Mouse (Mus musculus) intestine, embryonic 15.5 days (tissue): ENCODE measurements around the gene Tmem186. TPM values are rescaled to one million over a fixed set of nuclear protein-coding genes. Genes with fewer than 3 reads are reported as not detected.
A peak's percentile ranks its signal among the peaks of the same experiment; 100 is the strongest.

Experiments used
- ATAC-seq: fragments of 200-750 bp; cut with Nextera tagmentation; 2 replicates; pipeline ENCODE4 v1.8.0; 2017; ENCODE audit warnings: moderate TSS enrichment, moderate library complexity
- H3K27ac ChIP-seq: fragments of 300-500 bp; sonication (generic); 2 replicates; pipeline ENCODE4 v1.5.1; 2015; ENCODE audit warnings: mild to moderate bottlenecking, inconsistent platforms
- H3K27me3 ChIP-seq: fragments of 300-500 bp; sonication (generic); replicated peaks from 2 replicates; pipeline ENCODE4 v1.6.1; 2015; ENCODE audit warnings: inconsistent platforms
- H3K36me3 ChIP-seq: fragments of 300-500 bp; sonication (generic); 2 replicates; pipeline ENCODE4 v1.6.1; 2015; ENCODE audit warnings: inconsistent platforms
- H3K4me1 ChIP-seq: fragments of 300-500 bp; sonication (generic); replicated peaks from 2 replicates; pipeline ENCODE4 v1.6.1; 2015; ENCODE audit warnings: inconsistent platforms
- H3K4me2 ChIP-seq: fragments of 300-500 bp; sonication (generic); replicated peaks from 2 replicates; pipeline ENCODE4 v1.6.1; 2015; ENCODE audit warnings: mild to moderate bottlenecking, inconsistent platforms
- H3K4me3 ChIP-seq: fragments of 300-500 bp; sonication (generic); replicated peaks from 2 replicates; pipeline ENCODE4 v1.5.1; 2015; ENCODE audit warnings: inconsistent platforms
- H3K9ac ChIP-seq: fragments of 300-500 bp; sonication (generic); 2 replicates; pipeline ENCODE4 v1.6.1; 2015; ENCODE audit warnings: inconsistent platforms
- H3K9me3 ChIP-seq: fragments of 300-500 bp; sonication (generic); 2 replicates; pipeline ENCODE4 v1.6.1; 2016; ENCODE audit warnings: inconsistent platforms
- WGBS: fragments of 180-500 bp; shearing (Covaris S2); methylation state at CpG from one replicate; pipeline ENCODE4 v1.1.7; 2015; 5-methylcytosine and 5-hydroxymethylcytosine counted together
- polyA plus RNA-seq: library from polyadenylated mRNA; unstranded; fragments of >200 nt; fragmentation: Nextera tagmentation; extraction: Ambion mirVana; gene quantifications from 2 replicates; pipeline ENCODE4 v1.2.1, GENCODE M21; 2015

The Tmem186 gene
- polyA plus RNA-seq: 22.0 and 22.2 TPM in 2 replicates

DNA sequence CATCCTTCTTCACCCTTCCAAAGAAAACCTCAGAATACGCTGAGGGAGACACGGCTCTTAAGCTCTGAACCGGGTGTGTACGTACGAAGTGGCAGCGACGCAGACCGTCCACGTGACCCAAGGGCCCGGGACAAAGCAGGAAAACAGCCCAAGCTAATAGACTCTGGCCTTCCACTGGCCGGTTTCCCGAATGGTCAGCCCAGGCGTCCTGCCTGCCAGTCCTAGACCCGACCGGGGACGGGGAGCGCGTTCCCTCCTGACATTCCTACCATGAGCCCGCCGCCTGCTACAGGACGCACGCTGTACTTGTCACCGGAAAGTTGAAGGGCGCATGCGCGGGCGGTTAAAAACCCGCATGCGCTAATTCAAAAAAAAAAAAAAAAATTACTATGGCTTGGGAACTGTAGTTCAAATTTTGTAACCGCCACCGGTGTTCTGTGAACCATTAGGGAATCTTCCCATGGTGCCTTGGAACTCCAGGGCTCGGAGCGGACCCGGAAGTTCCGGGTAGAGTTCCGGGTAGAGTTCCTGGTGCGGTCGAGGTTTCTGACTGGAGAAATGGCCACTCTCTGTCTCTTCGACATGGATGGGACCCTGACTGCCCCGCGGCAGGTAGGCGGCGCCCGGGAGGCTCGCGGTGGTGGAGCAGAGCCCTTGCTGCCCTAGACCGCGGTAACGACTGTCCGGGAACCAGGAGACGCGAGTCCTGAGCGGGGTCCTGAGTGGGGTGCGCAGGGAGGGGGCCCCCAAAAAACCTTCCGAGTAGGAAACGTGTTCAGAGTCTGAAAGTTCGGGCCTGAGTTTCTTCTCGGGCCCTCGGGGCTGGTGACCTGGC, at the start of gene Tmem186, which contains the start of gene Pmm2:
Tmem186 (minus strand) TSS at position 496 of the 835 bp plus-strand sequence.
Pmm2 (plus strand) TSS at position 458 of the 835 bp plus-strand sequence.
- Histone ChIP-seq H3K4me1 (peaks cover 23% of the 10 kb centered on the region), H3K36me3 (peaks cover 10% of the 10 kb centered on the region; the same call in 1 of the 2 replicates), H3K9me3 (no peaks in the 10 kb centered on the region), H3K4me3 (peak within 1 kb of the TSS; percentile 78), H3K9ac (peak within 1 kb of the TSS; percentile 89), H3K27ac (peak within 1 kb of the TSS; percentile 92), H3K27me3 (no peaks in the 10 kb centered on the region), H3K4me2 (peak within 1 kb of the TSS; percentile 64)
- under 1% methylated on average over 59 of the region's 59 CpGs for WGBS
- ATAC-seq: peak; percentile 92

DNA sequence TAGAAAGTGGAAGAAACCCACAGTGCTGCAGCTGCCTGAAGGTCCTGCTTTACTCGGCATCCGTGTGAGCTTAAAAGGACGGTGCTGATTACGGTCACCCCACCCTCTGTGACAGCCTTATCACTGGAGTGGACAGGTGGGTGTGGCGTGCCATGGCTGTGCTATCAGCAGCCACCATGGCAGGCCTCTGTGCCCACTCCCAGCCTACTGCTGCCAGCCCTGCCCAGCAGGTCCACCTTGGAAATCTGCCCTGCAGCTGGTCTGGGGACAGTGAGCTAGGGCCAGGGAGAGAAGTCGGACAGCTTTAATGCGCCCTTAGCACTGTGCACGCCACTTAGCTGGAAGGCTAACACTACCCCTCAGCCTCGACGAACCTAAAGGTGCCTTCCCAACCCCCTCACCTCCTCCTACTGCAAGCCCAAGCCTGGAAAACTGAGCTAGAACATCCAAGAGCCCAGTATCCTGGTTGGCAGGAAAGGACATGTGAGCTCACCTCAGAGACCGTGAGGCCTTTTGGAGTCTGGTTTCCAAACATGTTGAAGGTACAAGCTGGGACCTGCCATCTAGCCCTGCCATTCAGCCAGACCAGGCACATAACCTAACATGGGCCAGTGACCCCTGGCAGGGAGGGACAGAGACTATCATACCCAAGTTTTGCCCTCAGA, 49.5 kb upstream of the Tmem186 start:
- Histone ChIP-seq H3K9me3 (no peaks in the 10 kb centered on the region), H3K27me3 (no peaks in the 10 kb centered on the region), H3K4me2 (no peak overlapping the region), H3K9ac (no peak overlapping the region), H3K36me3 (peaks cover 17% of the 10 kb centered on the region), H3K4me3 (no peak overlapping the region), H3K27ac (no peak overlapping the region), H3K4me1 (peaks cover 7% of the 10 kb centered on the region)
- peak; percentile 79 for ATAC-seq
- 74% methylated on average over 11 of the region's 11 CpGs for WGBS

DNA sequence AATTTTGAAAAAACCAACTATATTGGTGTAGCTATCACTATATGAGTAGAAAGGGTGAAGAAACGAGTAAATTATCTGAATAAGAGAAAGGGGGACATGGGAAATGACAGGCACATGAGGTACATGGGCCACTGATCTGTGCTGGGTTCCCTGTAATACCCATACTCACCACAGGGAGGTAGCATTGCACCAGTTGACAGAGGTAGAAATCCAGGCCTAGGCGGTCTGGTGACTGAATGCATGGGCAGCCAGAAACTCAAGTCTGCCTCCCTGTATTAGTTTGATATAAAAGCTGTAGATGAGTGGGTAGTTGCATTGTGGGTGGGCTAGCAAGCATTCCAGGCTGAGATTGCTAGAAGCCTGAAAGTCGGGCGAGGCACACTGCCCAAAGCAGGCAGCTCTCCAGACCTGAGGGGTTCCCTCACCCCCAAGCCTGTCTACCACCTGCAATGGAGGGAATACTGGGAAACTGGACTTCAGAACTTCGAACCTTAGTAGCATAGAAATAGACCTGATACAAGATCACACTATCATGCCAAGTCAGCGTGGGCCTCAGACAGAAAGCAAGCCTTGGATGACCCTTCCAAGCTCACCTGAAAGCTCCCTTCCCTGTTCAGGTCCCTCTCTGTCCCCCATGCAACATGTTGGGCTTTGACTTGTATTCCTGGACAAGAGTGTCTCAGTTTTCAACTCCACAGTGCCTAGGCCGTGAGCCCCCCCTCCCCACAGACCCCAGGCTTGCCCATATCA, 48.8 kb upstream of the Tmem186 start:
- H3K36me3 ChIP-seq: peaks cover 10% of the 10 kb centered on the region
- H3K4me2 ChIP-seq: no peak overlapping the region
- peaks cover 7% of the 10 kb centered on the region for H3K4me1 ChIP-seq
- WGBS: 58% methylated on average over 7 of the region's 7 CpGs
- H3K9ac ChIP-seq: no peak overlapping the region
- H3K27me3 ChIP-seq: no peaks in the 10 kb centered on the region
- peak; percentile 68 for ATAC-seq
- no peak overlapping the region for H3K4me3 ChIP-seq
- no peaks in the 10 kb centered on the region for H3K9me3 ChIP-seq
- no peak overlapping the region for H3K27ac ChIP-seq

DNA sequence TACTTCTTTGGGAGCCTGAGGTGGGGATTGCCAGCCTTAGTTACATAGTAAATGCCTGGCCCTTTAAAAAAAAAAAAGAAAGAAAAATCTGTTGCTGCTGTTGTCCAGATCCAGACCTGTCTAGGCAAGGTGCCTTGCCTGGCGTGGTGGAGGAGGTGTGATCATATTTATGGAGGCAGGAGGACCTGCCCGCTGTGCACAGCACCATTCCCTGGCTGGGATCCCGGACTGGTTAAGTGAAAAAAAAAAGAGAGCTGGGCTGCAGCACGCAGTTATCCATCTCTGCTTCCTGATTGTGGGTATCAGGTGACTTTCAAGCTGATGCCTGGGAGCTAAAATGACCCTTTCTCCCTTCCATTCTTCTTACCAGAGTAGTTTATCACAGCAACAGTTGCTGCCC, 47.6 kb upstream of the Tmem186 start:
- Histone ChIP-seq H3K4me1 (peaks cover 7% of the 10 kb centered on the region), H3K36me3 (0 out of 2 replicates have a peak, but pooled peaks cover 3% of the 10 kb centered on the region), H3K27me3 (no peaks in the 10 kb centered on the region), H3K9me3 (no peaks in the 10 kb centered on the region), H3K27ac (no peak overlapping the region), H3K4me3 (no peak overlapping the region), H3K9ac (no peak overlapping the region), H3K4me2 (no peak overlapping the region)
- no peak for ATAC-seq
- WGBS: 54% methylated on average over 4 of the region's 4 CpGs

DNA sequence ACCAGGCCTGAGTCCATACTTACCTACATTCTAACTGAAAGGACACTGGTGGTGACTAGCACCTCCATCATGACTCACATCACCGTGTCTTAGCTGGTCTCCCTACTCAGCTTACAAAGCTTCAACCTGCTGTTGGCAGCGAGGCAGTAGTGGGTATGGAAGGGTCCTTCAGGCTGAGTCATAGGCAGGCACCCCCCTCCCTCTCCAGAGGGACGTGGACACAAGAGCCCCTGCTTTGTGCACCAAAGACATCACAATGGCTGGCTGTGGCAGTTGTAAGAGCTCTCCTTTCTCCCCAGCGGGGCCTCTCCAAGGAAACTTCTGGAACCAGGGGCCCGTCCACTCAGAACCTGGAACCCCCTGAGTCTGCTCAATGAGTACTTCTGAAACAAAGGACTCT, 43.0 kb upstream of the Tmem186 start, which contains the start of gene Gm5767:
Gm5767 (plus strand) TSS at position 301 of the 400 bp plus-strand sequence.
- Histone ChIP-seq H3K9ac (no peak within 1 kb of the TSS), H3K9me3 (no peaks in the 10 kb centered on the region), H3K27ac (no peak within 1 kb of the TSS), H3K27me3 (no peaks in the 10 kb centered on the region), H3K4me3 (no peak within 1 kb of the TSS), H3K36me3 (no peaks in the 10 kb centered on the region), H3K4me2 (no peak within 1 kb of the TSS), H3K4me1 (no peaks in the 10 kb centered on the region)
- WGBS: 86% methylated on average over 5 of the region's 5 CpGs
- no peak for ATAC-seq

DNA sequence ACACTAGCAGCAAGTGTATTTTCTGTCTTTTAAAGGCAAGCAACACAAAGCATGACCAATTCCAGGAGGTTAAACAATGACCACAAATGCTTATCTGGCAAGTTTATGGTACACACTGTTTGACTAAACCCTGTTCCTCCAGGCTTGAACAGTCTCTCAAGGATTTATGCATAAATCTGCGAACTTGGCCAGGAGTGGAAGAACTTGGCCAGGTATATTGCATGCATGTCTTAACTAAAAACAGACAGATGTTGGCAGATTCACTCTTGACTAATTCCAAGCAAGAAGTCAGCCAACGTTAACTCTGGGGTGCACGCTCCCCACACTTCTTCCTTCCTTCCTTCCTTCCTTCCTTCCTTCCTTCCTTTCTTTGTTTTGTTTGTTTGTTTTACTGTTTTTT, 42.3 kb upstream of the Tmem186 start:
- Histone ChIP-seq H3K27ac (no peak overlapping the region), H3K36me3 (no peaks in the 10 kb centered on the region), H3K9ac (no peak overlapping the region), H3K27me3 (no peaks in the 10 kb centered on the region), H3K9me3 (no peaks in the 10 kb centered on the region), H3K4me2 (no peak overlapping the region), H3K4me3 (no peak overlapping the region), H3K4me1 (no peaks in the 10 kb centered on the region)
- ATAC-seq: no peak
- WGBS: 66% methylated on average over 3 of the region's 3 CpGs

DNA sequence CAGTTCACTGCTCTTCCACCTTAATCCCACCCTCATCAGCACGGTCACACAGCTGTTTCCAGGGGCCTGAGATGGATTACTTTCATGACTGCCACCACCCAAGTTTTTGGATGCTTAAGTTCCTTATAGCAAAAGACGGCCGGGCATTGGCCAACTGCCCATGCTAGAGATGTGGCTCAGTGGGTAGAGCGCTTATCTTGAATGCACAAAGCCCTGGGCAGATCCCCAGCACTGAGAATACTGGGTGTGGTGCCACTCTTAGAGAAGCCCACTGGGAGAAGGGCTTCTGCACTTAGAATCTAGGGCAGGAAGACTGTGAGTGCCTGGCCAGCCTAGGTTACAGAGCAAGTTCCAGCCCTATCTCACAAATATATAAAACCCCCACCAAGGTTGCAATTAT, 41.2 kb upstream of the Tmem186 start:
- H3K27ac ChIP-seq: no peak overlapping the region
- no peak overlapping the region for H3K4me3 ChIP-seq
- no peak overlapping the region for H3K9ac ChIP-seq
- WGBS: 85% methylated on average over 4 of the region's 4 CpGs
- H3K27me3 ChIP-seq: no peaks in the 10 kb centered on the region
- no peak for ATAC-seq
- no peaks in the 10 kb centered on the region for H3K36me3 ChIP-seq
- peaks cover 3% of the 10 kb centered on the region; the same call in 1 of the 2 replicates for H3K4me1 ChIP-seq
- H3K4me2 ChIP-seq: no peak overlapping the region
- no peaks in the 10 kb centered on the region for H3K9me3 ChIP-seq

DNA sequence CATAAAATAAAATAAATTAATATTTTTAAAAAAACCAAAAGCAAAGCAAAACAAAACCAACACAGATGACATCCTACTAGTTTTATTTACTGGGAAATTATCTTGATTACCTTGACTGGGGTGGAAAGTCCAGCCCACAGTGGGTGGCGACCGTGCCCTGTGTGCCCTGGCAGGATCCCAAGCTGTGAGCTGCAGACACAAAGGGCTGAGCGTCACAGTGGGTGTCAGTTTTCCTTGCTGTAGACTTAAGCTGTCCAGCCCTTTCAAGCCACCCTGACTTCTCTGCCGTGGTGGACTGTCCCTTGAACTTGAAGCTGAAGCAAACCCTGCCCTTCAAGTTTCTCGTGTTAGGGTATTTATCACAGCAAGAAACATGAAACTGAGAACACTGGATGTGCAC, 40.5 kb upstream of the Tmem186 start:
- Histone ChIP-seq H3K4me3 (no peak overlapping the region), H3K9me3 (no peaks in the 10 kb centered on the region), H3K4me2 (no peak overlapping the region), H3K36me3 (no peaks in the 10 kb centered on the region), H3K4me1 (peaks cover 3% of the 10 kb centered on the region; the same call in 1 of the 2 replicates), H3K9ac (no peak overlapping the region), H3K27me3 (no peaks in the 10 kb centered on the region), H3K27ac (no peak overlapping the region)
- no peak for ATAC-seq
- 71% methylated on average over 5 of the region's 5 CpGs for WGBS

DNA sequence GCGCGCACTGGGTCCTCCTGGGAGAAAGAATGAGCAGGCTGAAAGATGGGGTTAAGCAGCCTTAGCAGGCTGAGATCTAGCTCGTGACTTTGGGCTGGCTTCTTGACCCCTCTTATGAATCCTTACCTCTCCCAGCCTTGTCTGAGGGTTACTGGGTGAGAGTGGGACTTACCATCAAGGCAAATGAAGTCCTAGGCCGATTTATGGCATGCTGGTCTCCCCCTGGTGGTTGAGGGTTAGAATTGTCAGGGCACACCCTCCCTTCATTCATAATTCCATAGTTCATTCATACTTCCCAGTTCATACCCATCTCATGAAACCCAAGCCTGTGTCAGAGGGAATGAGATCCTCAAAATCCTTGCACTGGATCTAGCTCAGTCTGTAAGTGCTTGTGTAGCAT, 39.3 kb upstream of the Tmem186 start:
- no peak for ATAC-seq
- no peak overlapping the region for H3K27ac ChIP-seq
- H3K27me3 ChIP-seq: no peaks in the 10 kb centered on the region
- peaks cover 6% of the 10 kb centered on the region; the same call in 1 of the 2 replicates for H3K4me1 ChIP-seq
- WGBS: 51% methylated on average over 4 of the region's 4 CpGs
- H3K4me2 ChIP-seq: no peak overlapping the region
- no peaks in the 10 kb centered on the region for H3K9me3 ChIP-seq
- no peak overlapping the region for H3K9ac ChIP-seq
- no peaks in the 10 kb centered on the region for H3K36me3 ChIP-seq
- no peak overlapping the region for H3K4me3 ChIP-seq

DNA sequence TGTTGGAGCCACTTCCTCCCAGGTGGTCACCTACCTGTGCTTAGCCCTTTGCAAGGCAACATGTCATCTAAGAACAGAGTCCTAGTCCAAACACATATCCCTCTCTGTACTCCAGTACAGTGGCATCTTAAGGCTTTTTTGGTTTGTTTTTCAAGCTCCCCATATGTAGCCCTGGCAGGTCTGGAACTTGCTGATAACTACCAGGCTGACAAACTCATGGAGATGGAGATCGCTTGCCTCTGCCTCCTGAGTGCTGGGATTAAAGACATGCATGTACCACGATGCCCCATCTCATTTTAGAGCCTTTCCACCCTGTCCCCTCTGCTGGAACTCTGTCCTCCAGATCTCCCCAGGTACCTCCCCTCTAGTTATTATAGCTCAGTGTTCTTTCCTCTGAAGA, 38.7 kb upstream of the Tmem186 start:
- Histone ChIP-seq H3K4me3 (no peak overlapping the region), H3K27ac (no peak overlapping the region), H3K4me2 (no peak overlapping the region), H3K9me3 (no peaks in the 10 kb centered on the region), H3K27me3 (no peaks in the 10 kb centered on the region), H3K4me1 (peaks cover 6% of the 10 kb centered on the region; the same call in 1 of the 2 replicates), H3K9ac (no peak overlapping the region), H3K36me3 (no peaks in the 10 kb centered on the region)
- ATAC-seq: no peak
- 75% methylated on average over 2 of the region's 2 CpGs for WGBS

DNA sequence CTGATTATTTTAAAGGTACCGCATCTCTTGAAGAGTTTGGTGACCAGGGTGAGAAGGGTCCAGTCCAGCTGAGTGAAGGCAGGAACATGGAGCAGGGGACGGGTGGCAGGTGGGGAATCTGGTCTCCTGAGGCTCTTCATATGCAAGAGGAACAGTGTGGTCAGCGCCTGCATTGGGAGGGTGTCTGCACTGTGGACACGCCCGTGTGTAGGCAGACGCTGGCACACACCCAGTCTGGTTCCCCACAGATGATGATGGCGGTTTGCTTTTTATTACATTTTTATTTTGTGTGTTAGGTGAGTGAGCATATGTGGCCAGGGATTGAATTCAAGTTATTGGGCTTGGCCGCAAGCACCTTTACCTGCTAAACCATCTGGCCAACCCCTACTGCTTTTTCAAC, 38.0 kb upstream of the Tmem186 start:
- ATAC-seq: no peak
- no peaks in the 10 kb centered on the region for H3K9me3 ChIP-seq
- H3K4me2 ChIP-seq: no peak overlapping the region
- no peak overlapping the region for H3K4me3 ChIP-seq
- no peaks in the 10 kb centered on the region for H3K27me3 ChIP-seq
- H3K4me1 ChIP-seq: peaks cover 12% of the 10 kb centered on the region
- H3K27ac ChIP-seq: no peak overlapping the region
- no peak overlapping the region for H3K9ac ChIP-seq
- 72% methylated on average over 8 of the region's 8 CpGs for WGBS
- no peaks in the 10 kb centered on the region for H3K36me3 ChIP-seq

DNA sequence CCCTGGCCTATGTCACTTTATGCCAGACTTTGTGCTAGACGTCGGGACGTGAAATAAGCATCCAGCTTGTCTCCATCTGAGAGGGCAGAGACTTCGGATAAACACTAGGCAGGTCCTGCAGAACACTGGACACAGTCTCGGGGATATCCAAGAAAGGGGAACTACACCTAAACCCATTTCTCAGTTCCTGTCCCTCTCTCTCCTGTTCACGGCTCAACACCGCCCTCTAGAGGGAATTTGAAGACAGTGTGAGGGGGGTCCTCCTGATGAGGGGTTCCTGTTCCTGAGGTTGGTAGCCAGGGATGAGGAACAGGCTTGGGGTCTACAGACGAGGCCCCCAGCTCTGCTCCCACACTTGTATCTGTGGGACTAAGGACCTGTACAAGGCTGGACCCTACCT, 36.7 kb upstream of the Tmem186 start:
- H3K4me2 ChIP-seq: no peak overlapping the region
- WGBS: 6% methylated on average over 8 of the region's 8 CpGs

More for the DNA sequence above, 36.7 kb upstream of the Tmem186 start:
- no peaks in the 10 kb centered on the region for H3K9me3 ChIP-seq
- no peak overlapping the region for H3K9ac ChIP-seq
- ATAC-seq: no peak
- peaks cover 26% of the 10 kb centered on the region for H3K4me1 ChIP-seq
- no peak overlapping the region for H3K4me3 ChIP-seq
- no peak overlapping the region for H3K27ac ChIP-seq
- H3K36me3 ChIP-seq: no peaks in the 10 kb centered on the region
- no peaks in the 10 kb centered on the region for H3K27me3 ChIP-seq
